Mouse (Mus musculus) liver, adult 2 months (tissue): ENCODE measurements at regions not wholly inside any gene's neighbourhood (a gene's known extent, or its start where the extent isn't known, plus 50 kb on each side); places are given as distances from the start of the nearest gene placed in this dataset.

ENCODE experiments used
- CTCF ChIP-seq: fragments of 200-500 bp; IDR thresholded peaks from 2 replicates; pipeline ENCODE4 v1.5.1; 2011; ENCODE audit warnings: low read depth, low read length, control low read depth
- POLR2A ChIP-seq: fragments of 200-500 bp; IDR thresholded peaks from 2 replicates; pipeline ENCODE4 v1.6.1; 2011; ENCODE audit warnings: low read length, control low read depth; ENCODE audit not compliant: insufficient read depth; ENCODE audit errors: extremely low read depth

DNA sequence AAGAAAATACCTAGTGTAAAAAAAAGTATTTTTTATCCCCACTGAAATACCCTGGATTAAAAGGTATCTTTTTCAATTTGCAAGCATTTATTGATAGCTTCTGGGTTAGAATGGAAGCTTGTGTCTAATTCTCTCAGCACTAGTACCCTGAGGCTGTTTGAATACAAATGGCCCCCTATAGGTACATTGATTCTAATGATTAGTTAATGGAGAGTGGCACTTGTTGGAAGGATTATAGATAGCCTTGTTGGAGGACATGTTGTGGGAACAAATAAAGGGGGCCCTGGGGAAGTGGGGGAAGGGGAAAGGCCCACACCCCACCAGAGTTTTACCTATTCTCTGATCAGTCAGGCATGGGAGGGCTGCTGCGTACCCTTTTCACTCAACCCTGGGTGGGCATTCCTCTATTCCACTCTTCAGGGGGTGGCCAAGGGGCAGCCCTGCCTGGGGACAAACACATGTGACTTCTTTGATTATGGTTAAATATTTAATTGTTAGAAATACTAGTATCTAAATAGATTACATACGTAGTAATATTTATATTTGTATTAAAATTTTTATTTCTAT, 524.3 kb upstream of the Fam174a start:
- no peak for TF ChIP-seq CTCF
- TF ChIP-seq POLR2A = no peak
